Mouse (Mus musculus): Measurements from ENCODE around the gene Gm20219.

The Gm20219 gene

DNA sequence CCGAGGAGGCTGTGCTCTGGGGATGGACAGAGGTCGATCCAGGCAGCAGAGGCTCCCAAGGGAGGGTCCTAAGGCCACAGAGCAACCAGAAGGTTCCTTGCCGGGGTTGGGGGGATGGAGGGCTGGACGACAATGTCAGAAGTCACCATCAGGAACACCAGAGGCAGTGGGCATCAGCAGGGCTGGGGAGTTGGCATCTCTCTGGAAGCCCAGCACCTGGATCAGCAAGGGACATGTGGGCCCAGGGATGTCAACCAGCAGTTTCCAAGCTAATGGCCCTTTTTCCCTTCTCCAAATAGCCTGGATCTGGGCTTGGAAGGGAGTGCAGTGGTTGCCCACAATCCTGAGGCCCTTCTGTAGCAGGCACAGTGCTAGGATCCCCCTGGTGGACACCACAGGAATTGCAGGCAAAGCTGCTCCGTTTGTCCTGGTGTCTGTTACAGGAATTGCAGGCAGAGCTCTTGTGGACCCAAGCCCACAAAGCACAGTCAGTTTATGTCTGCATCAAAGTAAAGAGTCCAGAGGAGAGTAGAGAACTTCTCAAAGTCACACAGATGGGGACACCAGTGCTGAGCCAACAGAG, 1.3 kb downstream of the Gm20219 start:
- DNase-seq (ENCODE audit: low spot score), result peak; percentile 42

DNA sequence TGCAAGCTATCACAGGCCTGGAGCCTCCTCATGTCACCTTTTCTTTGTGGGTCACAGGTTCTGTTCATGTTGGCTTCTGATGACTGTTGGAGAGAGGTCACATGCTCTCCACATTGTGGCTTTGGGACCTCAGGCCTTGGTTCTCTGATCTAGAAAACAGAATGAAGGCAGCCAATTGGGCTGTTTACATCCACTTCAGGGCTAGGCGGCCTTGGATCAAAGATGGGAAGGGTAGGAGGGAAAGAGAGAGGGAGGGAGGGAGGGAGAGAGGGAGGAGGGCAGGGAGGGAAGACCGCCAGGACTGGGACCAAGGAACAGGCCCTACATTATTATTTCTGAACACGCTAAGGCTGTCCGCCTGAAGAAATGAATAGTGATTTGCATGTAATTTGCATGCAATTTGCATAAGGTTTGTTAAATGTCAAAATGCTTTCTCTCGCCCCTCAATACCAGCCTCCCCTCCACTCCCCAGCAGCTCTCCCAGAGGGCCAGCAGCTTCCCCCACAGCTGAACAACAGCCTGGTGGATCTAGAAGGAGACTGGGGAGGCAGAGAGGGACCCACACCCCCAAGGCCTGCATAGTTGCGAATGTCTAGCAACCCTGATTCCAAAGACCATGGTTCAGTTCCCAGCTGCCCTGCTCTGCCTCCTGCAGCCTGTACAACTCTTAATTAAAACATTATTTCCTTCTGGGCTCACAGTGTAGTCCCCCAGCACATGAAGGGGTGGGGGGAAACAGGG, 2.2 kb downstream of the Gm20219 start:
- DNase-seq (ENCODE audit: low spot score), result no peak

DNA sequence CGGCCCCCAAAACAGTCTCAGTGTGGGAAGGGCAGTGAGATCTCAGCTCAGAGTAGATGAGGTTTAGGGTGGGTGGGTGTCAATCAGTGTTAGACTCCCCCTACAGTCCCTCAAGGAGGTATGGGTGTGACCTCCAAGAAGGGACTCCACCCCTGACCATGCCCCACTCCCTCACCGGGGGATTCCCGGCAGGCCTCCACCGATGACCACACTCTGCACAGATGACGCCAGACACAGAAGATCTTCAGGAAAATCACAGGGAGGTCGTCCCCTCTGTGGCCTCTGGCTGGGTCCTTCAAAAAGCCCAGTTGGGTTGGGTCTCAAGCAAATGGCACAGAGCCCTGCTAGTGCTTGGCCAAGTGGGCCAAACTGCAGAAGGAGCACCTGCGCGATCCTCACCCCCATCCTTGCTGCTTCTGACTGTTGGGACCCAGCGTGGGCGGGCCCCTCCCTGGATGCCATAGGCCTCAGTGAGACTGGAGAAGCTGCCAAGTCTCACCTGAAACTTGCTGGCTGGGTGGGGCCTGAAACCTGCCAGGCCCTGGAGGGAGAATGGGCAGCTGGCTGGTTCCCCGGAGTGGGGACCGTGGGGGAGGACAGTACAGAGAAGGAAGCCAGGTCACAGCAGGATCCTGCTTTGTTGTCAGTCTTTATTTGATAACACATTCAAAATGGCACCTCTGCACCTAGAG, 3.3 kb downstream of the Gm20219 start:
- DNase-seq (ENCODE audit: low spot score), result no peak

DNA sequence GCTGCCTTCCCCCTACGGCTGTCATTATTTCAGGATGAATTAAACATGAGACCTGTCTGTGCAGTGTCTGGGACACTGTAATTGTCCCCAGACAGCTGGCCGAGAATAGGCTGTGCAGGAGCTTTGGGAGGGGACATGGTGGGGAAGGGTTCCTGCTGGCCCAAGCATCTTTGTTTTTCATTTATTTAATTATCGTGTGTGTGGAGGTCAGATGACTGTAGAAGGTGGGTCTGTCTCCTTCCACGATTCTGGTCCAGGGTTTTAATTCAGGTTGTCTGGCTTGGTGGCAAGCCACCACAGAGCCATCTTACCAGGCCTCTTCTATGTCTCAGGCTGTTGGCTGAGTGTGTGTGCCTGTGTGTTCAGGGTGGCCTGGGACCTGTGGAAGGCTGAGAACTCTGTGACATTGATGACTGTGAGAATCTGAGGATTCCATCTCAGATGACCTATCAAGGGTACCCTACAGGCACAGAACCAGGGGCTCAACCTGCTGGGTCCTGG, 5.5 kb downstream of the Gm20219 start:
- no peak for DNase-seq (ENCODE audit: low spot score)

DNA sequence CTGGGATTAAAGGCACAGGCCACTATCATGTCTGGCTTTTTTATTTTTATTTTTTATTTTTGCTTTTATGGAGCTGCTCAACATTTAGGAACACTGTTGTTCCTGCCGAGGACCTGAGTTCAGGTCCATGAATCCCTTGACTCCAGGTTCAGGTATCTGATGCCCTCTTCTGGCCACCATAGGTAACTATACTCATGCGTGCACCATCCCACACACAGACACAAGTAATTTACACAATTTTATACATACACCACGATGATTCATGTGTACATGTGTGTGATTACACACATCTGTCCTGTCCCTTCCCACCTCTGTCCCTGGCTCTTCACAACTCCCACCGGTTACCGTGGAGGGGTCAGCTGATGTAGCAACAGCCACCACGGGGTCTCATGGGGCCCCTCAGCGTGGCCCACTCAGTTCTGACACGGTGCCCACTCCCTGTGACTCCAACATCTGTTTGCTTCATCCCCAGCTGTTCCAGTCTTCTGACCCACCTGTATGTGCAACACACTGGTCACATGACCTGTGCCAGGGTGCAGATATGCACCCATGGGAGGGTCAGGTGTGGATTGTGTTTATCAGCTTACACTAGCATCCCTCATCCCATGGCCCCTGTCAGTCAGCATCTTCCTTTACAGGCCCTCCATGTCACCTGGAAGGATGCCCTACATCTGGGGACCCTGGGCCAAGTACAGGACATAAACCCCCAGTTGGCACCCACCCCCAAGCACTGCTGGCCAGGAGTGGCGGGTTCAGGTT, 6.2 kb downstream of the Gm20219 start:
- DNase-seq (ENCODE audit: low spot score), result no peak

DNA sequence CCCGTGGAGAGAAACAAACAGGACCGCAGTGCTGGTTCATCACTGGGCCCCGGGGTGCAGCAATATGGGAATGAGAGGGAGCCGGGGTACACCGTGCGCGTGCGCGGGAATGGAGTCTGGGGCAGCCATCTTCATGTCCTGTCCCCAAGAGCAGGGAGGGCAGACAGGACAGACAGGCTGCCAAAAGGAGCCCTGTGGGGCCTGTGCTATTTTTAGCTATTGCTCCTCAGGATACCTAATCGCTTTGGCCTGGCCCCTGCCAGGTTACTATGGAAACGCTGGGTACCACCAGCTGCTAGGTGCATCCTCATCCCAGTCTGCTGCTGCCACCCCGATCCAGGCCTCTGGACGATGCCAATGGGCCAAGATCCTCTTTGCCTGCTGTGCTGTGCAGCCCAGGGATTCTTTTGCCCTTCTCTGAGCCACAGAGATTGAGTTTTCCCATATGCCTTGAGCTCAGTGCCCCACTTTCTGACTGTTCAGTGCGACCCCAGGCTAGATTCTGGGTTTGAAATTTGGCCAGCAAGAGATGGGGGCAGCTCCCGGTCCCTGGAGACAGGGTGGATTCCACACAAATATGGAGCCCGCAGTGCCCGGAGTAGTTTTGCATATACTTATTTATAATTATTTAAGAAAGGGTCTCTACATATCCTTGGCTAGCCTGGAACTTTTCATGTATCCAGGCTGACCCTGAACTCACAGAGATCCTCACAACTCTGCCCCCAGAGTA, 6.9 kb downstream of the Gm20219 start:
- DNase-seq (ENCODE audit: low spot score), result no peak

DNA sequence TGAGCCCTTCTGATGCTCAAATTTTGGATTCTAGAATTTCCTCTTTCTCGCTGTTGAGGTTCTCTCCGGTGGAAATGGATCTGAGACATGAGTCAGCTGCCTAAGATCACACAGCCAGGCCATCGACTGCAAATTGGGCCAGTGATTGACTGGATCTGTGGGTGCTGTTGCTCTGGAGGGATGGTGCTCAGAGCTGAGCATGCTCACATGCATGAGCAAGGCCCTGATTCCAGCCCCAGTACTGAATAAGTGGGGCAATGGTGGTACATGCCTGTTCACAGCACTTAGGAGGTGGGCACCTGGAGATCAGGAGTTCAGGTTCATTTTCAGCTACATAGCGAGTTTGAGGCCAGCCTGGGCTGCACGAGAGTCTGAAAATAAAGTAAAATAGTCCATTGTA, 7.6 kb downstream of the Gm20219 start:
- DNase-seq (ENCODE audit: low spot score), result no peak

DNA sequence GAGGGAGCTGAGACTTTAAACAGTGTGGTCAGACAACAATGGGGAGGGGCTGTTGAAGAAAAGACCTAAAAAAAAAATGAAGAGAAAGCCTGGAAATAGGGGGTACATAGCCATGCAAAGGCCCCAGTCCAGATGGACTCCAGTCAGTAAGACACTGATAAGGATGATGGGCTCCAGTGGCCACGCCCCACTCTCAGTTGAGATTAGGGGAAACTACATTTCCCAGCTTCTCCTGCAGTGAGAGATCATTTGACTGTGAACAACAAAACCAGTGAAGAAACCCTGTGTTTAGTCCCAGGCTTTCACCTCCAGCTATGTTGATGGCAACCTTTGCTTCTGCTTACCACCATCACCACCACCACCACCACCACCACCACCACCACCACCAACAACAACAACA, 8.2 kb downstream of the Gm20219 start:
- no peak for DNase-seq (ENCODE audit: low spot score)

DNA sequence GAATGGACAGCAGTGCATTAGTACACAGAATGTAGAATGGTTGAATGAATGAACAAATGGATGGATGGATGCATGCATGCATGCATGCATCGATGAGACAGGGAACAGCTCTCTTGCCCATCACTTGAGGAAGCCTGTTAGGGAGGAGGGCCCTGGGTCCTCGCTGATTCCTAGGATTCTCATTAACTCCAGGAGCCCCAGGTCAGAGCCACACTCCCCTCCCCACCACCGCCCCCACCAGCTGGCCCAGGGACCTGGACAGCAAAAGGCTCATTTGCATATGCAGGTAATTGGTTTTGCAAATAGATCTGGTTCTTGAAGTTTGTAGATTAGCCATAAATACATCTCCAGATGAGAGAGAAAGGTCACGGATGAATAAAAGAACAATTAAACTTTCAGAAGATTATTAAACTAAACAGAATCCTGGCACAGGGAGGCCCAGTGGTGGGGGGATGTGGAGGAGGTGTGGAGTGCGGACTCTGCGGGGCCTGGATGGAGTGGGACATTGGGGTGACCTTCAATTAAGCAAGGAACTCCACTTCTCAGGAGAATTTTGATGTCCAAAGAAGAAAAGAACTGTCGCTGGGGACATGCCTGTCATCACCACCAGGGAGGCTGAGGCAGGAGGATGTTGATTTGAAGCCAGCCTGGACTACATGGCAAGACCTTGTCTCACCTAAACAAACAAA, 9.3 kb downstream of the Gm20219 start:
- DNase-seq (ENCODE audit: low spot score), result no peak

DNA sequence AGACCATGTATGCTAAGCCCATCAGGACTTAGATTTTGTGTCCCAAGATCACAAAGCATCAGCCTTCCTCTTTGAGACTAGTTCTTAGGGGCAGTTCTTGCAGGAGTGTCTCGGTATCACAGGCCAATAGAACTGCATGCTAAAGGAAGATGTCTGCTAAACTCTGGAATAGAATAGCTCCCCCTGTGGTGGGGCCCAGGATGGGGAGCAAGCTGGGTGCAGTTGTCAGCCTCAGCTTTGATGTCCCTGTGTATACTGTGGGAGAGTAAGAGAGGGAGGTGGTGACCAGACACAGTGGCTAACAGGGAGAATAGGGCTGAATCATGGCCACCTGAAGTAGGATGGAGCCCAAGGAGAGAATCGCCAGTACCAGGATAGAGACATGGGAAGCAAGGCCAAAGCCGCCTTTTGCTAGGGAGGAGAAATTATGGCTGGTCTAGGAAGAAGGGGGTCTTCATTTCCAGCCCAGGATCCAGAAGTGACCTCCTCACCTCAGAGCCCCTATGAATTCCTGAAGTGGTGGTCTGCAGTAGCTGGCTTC, 10.4 kb downstream of the Gm20219 start:
- no peak for DNase-seq (ENCODE audit: low spot score)

DNA sequence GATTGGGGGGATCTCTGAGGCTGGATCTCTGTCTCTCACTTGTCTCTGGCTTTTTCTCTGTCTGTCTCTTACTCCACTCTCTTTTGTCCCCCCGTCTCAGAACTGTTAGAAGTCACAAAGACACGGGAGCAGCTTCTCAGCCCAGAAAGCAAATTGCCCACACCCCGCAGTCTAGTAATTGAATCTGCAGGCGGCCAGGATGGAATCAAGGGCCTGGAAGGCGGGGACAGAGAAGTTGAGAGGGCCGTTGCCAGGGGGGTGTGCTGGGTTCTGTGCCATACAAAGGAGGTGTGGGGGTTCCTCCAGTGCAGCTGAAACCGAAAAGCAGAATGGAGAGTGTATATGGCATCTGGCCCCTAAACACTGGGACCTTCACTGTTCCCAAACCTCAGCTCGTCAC, 11.5 kb downstream of the Gm20219 start:
- no peak for DNase-seq (ENCODE audit: low spot score)

DNA sequence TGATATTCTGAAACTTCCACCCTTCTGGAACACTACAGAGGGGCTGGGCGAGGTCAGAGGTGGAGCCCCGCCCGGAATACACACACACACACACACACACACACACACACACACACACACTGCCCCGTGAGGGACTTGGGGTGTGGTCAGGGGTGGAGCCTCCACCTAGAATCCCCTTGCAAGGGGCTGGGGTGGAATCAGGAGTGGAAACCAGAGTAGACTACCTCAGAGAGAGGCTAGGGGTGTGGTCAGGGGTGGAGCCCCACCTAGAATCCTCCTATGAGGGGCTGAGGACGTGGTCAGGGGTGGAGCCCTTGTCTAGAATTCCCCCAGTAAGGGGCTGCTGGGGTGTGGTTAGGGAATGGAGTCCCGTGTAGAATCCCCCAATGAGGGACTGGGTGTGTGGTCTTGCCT, 13.6 kb downstream of the Gm20219 start:
- no peak for DNase-seq (ENCODE audit: low spot score)

DNA sequence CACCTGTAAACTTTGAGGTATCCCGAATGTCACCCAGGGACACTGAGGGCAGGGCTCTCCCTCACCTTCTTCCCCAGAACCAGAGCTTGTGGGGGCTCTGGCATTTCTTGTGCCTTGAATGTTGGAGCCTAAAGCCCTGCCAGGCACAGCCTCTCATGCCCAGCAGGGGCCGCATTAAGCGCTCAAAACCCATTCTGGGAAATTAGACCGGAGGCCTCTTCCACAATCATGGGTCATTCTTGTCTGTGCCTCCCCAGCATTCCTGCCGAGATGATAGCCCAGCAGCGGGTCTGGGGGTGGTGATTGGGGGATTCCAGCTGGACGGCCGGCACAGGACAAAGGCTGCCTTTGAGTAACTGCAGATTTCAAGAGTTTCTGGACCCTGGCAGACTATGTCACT, 16.3 kb downstream of the Gm20219 start:
- no peak for DNase-seq (ENCODE audit: low spot score)

DNA sequence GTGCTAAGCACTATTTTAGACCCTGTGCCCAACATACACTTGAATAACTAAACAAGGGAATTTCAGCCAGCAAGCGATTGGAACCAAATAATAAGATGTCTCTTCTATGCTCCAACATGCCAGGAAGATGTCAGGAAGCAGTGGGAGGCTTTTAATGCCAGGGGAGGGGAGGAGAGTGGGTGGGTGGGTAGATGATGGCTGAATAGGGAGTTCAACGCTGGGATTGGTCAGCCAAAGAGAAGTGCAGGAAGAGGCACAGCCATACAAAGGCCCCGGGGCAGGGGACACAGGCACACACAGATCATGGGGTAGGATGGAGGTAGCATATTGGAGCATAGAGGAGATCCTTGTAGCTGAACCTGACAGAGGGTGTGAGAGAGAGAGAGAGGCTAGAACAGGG, 17.3 kb downstream of the Gm20219 start:
- no peak for DNase-seq (ENCODE audit: low spot score)

DNA sequence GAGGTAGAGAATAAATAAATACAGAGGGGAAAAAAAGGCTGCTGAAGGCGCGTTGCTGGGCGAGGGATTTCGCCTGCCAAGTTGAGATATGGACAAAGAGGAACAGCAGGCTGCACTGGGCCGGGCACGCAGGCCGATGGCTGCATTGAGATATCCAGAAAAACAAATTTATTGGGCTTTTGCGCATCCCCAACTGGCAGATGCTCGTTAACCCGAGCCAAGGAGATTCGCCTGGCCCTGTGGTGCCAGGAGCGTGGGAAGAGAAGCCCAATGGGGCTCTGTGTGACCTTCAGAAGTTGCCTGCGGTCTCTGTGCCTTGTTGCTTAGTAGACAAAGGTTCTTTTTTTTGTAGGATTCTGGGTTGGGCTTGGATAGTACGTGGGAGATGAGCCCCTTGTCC, 18.0 kb downstream of the Gm20219 start:
- DNase-seq (ENCODE audit: low spot score), result no peak

DNA sequence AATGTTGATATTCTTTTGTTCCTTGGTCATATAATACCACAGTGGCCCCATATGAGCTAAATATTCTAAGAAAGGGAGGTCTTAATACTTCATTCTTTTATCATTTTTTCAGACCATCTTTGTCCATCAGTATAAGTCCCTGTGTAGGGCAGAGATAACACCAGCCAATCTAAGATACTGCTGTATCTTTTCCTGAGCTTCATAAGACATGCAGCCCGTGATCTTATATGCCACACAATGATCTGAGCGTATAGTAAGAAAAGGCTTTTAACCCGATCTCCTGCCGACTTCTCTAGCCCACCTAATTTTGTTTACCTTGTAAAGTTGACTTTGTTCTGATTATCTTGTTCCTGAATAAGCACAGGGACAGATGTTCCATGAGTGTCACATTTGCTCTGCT, 29.2 kb downstream of the Gm20219 start:
- DNase-seq (ENCODE audit: low spot score), result no peak

DNA sequence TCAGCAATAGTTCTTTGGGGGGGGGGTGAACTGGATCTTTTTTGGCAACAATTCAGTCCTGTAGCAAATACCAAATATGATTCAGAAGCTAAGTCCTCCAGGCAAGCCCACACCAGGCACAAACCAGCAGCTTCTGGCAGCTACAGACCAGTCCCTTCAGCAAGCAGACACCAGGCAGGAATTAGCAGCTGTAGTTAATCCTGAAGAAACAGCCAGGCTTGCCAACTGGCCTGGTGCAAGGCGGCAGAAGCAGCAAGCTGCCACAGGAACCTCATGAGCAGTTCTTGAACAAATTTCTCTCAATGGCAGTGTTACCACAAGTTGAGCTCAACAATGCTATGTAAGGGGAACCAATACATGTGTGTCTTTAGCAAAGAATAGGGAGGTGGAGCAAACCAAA, 31.4 kb downstream of the Gm20219 start:
- no peak for DNase-seq (ENCODE audit: low spot score)

DNA sequence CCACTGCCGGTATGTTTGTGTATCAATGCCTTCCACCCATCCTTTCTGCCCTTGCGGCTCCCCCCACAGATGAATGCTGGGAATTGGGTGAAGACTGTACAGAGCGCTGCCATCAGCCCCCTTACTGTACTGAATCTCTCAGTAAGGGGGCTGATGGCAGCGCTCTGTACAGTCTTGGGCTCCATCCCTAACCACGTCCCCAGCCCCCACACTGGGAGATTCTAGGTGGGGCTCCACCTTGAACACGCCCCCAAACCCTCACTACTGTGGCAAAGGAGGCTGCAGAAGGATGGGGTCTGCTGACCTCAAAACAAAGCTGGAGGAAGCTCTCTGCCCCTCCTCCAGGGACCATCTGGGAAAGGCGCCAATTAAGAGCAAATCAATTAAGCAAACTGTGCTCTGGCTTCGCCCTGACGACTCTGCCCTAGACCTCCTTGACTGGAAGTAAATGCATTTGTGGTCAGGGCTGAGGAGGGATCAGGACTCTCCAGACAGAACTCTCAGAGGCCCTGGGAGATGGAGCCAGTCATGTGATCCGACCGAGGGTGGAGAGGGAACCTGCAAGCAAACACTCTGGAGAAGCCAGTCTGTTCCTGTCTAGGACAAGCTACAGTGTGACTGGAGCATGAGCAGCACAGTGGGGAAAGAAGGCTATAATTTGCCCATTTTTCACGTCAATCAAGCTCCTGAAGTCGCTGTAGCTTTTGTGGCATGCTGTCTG, 38.3 kb downstream of the Gm20219 start:
- DNase-seq (ENCODE audit: low spot score), result peak; percentile 31

DNA sequence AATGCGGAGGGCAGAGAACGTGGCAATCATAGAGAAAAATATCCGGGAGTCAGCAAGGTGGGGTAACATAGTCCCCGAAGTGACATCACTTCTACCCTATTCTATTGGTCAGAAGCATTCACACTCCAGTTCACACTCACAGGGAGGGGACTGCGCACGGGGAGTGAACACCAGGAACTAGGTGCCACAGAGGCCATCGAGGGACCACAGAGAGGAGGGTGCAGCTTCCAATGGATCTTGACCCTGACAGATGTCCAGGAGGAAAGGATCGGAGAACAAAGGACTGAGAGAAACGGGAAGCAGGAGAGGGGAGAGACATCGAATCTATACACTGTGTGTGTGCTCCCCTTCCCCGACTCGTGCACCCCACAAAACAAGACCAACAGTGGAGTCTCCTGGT, 39.3 kb downstream of the Gm20219 start:
- no peak for DNase-seq (ENCODE audit: low spot score)

DNA sequence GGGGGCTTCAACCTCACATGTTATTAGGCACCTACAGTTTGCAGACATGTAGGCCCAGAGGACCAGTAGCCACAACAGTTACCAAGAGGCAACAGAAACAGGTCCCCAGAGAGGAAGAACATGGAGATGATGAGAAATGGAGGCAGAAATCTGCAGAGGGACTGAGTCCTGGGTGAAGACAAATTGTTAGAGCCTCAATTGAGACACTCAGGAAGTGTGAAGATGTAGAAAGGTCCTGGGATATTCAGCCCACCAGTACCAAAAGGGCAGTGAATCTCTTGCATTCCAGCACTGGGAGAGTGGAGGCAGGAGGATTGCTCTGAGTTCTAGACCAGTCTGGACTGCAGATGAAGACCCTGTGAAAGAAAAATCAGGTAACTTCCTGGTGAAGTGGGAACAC, 39.9 kb downstream of the Gm20219 start:
- DNase-seq (ENCODE audit: low spot score), result no peak
